Mouse (Mus musculus) 3T3-L1 (cell line): ENCODE measurements at regions not wholly inside any gene's neighbourhood (a gene's known extent, or its start where the extent isn't known, plus 50 kb on each side); places are given as distances from the start of the nearest gene placed in this dataset.
A peak's percentile ranks its signal among the peaks of the same experiment; 100 is the strongest.

Experiments
- DNase-seq: peaks from one replicate; pipeline ENCODE4 v3.0.0-alpha.2; 2015; ENCODE audit warnings: low read depth, low spot score

DNA sequence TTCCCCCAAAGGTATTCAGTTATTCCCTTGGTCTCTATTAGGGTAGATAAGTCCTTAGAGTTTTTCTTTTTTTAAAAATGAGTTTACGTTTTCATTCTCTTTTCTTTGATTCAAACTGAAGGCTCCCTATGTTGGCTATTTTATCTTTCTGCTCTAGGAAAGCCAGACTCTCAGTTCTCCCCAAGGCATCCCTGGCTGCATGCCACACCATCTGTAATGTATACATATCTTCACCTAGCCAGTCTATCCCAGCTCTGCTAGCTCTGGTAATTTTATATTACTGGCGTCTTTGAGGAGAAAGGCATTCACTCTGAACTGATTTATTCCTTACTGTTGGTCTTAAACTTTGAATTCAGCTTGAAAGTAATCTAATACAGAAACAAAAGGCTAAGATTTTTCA, 65.2 kb upstream of the Cabcoco1 start:
- no peak for DNase-seq

DNA sequence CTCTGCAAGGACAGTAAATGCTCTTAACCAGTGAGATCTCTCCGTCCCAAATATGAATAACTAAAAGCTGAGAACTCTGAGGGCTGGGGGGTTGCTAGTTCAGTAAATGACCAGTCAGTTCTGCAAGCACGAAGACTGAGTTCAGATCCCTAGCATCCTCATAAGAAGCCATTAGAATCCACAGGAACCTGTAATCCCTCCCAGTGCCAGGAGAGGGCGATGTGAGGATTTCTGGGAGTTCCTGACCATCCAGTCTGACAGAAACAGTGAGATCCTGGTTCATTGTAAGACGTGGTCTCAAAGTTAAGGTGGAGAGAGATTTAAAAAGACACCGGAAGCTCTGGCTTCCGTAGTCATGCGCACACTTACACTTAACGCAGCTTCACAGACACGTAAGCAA, 70.2 kb upstream of the Cabcoco1 start:
- DNase-seq, result peak; percentile 16

DNA sequence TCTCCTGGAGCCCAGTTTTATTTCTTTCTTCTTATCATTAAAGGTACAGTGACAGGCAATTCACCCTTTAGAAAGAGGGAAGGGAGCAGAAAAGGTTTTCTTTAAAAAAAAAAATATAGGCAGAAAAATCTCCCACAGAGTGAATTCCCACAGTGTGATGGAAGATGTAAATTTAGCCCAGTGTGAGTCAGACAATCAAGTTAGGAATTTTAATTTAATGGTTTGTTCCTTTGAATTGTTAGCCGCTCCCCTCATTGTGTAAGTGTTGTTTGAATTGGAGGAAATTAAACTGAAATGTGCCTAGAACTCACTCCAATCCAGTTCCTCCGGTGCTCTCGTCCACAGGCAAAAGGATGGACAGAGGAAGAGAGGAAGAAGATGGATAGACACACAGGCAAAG, 71.0 kb upstream of the Cabcoco1 start:
- no peak for DNase-seq

DNA sequence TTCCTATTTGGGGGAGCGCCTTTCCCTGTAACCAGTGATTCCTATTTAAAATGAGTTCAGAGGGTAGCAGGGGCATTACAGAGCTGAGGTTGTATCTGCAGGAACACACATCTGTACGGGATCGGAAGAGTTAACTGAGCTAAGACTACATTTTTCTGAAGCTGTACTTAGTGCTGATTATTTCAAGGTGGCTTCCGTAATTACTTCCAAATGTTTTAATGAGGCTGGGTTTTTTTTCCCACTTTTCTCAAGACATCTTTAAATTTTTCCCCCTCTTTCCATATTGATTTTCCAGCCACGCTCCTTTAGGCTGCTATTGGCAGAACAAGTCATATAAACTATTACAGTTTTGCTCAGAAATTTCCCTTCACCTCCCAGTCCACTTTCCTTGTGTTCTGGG, 82.1 kb upstream of the Cabcoco1 start:
- no peak for DNase-seq

DNA sequence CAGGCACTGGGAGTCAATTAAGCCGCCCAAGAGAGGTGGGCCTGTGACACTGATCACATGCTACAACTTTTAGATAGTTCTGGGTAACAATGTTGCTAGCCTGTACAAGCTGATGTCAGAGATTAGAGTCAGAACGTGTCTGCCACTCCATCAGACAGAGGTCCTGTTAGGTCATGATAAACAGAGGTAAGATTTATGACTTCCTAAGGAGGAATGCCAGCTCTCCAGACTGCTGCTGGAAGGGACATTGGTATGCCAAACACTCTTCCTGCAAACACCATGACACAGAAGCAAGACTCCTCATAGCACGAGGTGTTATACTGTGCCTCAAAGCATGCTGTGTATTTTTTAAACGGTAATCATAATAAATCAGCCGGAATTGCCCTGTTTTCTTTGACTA, 83.6 kb upstream of the Cabcoco1 start:
- DNase-seq, result peak; percentile 47

DNA sequence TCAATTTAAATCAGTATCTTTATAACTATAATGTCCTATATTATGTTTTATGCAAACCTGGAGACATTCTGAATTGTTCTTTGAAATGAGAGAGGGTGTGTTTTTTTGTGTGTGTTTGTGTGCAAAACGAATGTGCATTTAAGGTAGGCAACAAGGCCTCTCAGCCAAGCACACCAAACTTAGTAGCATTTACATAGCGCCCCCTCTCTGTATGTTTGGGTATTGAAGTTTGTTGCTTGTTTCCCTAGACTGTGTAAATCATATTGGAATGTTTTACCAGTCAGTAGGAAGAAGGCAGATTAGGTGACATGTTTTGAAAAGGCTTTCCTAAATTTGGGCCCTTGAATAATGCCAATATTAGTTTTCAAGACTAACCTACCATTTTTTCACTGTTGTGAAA, 84.1 kb upstream of the Cabcoco1 start:
- DNase-seq, result peak; percentile 28

DNA sequence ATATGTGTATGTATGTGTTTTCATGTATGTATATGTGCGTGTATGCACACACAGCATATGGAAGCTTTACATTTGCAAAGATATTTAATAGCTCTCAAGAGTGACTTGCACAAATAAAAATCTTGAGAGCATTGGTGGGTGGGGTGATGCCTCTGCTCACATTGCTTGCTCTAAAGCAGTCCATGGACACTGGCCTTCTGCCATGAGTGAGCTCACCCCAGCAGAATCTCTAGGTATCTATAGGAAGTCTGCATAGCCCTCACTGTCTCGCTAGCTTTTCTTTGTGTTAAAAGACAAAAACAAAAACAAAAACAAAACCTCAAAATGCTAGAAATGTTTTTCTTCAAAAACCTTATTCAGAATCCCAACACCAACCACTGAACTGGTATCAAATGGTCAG, 87.8 kb upstream of the Cabcoco1 start:
- no peak for DNase-seq

DNA sequence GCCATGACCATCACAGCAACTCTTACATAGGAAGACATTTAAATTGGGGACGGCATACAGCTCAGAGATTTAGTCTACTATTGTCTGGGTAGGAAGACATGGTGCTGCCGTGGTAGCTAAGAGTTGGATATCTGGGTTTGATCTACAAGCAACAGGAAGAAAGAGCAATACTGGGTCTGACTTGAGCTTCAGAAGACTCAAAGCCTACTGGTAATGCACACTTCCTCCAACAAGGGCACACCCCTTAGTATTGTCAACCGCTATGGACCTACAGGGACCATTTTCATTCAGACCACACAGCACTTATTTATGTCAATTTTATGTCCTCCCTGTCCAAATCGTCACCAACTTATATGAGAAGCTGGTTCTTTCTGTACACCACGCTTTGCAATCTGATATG, 90.3 kb upstream of the Tmem26 start:
- DNase-seq, result no peak

DNA sequence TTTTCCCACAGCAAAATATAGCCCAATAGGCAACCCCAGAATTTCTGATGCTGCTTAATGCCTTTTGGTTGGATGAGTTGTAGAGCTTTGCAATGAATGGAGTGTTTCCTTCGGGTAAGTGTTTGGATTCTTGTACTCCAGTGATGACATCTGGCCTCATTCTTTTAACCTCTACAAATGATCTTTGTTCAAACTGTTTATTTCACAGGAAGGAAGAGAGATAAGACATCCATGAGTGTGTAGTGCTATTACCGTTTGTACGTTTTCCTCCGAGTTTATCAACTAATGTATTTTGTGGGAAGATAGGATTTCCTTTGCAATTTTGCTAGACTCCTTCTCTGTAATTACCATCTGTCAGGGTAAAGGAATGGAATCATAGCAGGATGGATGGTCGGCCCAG, 70.7 kb upstream of the Tmem26 start:
- DNase-seq, result no peak

DNA sequence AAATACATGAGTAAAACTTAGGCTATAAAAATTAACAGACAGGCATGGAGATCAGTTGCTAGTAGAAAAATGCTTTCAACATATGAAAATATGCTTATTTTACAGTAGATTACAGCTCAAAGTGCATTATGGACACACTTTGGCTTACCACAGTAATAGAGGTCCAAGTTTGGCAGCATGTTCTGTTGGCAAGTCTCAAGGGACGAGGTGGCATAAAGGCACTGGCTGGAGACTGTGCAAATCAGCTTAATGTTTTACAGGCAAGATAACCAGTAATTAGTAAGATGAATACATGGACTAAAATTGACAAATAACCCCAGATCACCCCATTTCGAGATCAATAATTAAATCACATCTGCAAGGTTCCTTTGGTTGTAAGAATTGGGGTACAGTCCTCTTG, 68.0 kb upstream of the Tmem26 start:
- no peak for DNase-seq

DNA sequence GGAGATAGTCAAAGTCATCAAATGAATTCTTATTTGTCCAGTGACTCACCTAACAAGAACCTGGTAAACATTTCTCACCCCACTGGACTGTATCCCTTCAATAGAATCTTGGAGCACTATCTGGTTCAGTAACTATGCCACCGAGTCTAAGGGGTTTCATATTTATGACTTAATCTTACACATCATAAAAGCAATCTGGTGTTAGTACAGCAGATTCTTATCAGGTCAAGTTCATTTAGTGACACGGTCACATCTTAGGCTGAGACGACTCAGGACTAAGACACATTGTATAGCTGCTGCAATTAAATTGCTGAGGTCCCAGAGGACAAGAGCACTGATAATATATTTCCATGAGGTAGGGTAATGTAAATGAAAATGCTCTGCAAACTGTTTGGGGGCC, 57.4 kb upstream of the Tmem26 start:
- no peak for DNase-seq

DNA sequence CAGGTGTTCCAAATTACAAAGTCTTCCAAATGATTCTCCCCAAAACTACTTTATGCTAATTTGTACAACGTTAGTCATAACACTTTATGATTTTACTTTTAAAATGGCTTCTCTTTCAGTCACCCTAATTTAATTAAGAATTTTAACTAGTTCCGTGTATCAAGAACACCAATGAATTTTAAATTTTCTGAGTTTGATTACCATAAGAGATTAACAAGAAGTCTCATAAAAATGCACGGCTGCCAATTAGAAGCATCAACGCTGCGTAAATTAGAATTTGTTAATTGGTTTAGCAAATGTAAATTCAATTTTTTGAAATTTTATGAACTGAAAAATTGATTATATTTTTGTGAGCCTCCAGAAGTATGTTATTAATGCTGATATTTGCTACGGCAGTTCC, 54.1 kb upstream of the Tmem26 start:
- DNase-seq, result no peak

DNA sequence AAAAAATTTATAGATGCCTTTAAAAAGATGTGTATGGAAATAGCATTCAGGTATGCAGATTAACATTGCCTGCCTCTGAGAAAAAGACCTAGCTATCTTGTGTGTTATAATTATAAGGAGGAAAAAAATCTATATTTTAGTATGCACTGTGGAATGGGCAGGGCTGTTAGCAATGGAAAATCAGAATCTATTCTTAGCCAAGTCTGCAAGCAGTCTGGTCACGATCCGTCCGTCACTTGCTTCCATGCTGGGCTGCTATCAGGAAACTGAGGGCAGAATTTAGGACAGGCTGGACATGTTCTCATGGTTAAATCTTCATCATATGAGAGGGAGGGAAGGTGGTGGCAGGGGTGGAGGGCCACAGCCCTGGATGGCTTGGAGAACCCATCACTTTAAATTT, 53.5 kb upstream of the Tmem26 start:
- no peak for DNase-seq

DNA sequence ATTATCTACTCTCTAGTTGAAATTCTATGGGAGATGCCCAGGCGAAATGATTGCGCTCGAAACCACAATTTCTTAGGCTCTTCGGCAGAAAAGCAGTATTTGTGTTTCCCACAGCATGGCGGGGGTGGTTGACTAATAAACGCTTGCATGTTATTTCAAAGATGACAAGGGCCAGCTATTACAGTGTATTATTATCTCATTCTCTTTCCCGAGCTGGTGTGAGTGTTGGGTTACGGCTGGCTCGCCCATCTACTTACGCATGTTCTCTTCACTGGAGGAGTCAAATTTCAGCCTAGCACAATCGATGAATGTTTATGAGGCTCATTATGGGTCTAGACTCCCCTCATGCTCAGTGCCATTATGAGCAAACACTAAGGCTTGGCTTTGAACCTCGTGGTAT, 51.2 kb upstream of the Tmem26 start:
- DNase-seq, result no peak

DNA sequence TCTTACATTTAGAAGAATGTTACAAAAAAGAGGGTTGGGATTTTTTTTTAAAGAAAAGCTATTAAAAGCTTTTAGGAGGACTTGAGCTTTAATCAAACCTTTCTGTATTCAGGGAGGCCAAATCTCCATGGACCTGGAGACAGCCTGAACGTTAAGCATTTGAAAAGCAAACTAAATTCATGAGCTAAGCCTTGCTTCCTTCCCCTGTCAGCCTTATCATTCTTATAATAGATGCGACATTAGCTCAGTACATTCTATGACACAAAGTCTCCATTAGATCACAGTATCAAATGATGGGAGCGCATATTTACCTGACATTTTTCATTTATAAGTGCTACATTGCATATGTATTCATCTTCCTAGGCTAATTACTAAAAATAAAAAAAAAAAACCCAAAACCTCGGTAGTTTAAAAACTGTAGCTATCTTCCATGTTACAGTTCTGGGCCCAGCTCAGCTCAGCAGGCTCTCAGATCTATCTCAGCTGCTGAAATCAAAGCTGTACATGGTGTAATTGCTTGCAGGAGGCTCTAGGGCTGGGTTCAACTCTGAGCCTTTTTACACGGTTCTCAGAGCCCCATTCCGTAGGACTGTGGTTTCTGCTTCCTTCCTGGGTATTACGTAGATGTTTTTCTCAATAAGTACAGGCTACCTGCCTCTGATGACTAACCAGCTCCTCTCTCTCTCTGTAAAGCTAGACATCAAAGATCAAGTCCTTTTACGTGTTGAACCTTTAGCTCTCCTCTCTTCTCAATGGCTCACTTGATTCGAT, 50.2 kb upstream of the Tmem26 start:
- DNase-seq, result no peak
